Mouse (Mus musculus) 3134 (cell line): ENCODE results near the gene Ppp1r2.

ENCODE experiments used
- DNase-seq: peaks from one replicate; pipeline ENCODE4 v3.0.0-alpha.2; 2011; ENCODE audit warnings: low spot score; ENCODE audit not compliant: insufficient read length; ENCODE audit errors: extremely low read depth

Gene Ppp1r2

DNA sequence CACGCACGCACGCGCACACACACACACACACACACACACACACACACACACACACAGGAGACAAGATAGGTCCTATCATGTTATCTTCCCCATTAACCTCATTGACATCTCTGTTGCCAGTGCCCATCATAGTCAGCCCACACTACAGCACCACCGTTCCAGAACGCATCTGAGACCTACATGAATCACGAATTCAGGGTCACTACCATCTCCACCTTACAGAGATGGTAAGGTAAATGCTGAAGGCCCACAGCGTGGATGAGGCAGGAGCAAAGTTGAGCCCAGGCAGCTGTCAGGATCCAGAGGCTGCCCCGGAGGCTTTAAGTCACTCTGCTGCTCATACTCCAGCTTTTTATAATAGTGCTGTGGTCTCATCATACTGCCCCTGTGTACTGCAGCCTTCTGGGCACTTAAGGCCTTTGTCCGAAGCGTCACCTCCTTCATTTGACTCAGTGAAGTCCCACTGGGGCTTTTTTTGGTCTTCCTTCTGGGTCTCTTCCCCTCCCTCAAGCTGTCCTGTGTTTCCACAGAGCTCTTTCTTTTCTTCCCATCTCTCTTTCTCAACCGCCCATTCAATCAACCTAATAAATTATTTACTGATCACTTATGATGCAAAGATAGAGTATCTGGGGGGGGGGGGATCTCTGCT is 40.1 kb downstream of the Ppp1r2 start:
- DNase-seq: peak; percentile 38

DNA sequence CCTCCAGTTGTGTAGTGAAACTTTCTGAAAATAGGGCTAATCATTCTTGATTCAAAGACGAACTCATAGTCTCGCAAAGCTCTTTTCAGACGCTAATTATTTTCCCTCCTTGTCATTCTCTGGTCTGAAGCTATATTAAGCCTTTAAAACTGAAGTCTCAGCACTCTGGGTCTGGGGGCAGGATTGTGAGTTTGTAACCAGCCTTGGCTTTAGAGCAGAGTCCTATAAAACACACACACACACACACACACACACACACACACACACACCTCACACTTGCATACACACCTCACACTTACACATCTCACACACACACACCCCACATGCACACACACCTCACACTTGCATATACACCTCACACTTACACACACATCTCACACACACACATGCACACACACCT is 40.7 kb downstream of the Ppp1r2 start:
- DNase-seq: peak; percentile 29

DNA sequence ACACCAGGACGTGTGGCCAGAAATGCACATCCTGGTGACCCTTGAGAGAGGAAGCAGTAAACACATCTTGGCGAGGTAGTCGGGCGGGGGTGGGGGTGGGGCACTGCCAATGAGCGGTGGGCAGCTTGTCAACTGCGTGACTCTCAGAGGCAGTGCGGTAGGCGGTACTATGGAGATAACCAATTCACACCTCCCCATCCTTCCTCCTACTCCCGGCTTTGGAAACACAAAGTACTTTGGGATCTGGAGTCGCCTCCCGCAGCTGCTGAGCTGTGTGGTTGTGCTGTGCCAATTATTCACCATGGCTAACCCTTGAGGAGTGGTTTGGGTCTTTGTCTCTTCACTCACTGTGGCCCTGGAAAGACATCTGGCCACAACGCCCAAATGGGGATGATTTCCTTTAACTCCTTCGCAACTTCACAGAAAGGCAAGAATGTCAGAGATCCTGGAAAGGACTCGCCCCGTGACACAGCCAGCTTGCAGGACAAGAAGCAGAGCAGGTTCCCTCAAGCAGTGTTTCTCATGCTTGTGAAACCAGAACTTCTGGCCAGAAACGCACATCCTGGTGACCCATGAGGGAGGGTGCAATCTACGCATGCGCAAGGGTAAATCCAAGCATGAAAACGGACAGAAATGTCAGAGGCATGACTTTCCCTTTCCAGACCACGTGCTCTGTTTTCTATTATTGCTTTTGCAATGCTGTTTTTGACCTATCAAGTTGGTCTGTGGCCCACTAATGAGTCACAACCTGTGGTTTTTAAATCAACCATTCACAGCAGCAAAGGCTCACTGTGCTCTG is 41.3 kb downstream of the Ppp1r2 start:
- DNase-seq: peak; percentile 81

DNA sequence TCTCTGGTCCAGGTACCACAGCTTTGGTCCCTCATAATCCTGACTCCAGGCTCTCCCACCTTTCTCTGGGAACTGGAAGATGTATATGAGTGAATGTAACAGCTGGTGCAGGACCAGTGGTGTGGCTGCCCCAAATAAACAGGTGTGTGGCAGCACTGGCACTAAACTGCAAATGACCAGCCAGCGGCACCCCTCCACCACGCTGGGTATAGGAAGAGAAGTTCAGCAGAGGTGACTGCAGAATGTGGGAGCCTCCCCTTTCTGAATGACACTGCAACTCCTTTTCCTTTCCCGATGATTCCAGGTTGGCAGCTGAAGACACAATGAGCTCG is 41.9 kb downstream of the Ppp1r2 start:
- DNase-seq: no peak

DNA sequence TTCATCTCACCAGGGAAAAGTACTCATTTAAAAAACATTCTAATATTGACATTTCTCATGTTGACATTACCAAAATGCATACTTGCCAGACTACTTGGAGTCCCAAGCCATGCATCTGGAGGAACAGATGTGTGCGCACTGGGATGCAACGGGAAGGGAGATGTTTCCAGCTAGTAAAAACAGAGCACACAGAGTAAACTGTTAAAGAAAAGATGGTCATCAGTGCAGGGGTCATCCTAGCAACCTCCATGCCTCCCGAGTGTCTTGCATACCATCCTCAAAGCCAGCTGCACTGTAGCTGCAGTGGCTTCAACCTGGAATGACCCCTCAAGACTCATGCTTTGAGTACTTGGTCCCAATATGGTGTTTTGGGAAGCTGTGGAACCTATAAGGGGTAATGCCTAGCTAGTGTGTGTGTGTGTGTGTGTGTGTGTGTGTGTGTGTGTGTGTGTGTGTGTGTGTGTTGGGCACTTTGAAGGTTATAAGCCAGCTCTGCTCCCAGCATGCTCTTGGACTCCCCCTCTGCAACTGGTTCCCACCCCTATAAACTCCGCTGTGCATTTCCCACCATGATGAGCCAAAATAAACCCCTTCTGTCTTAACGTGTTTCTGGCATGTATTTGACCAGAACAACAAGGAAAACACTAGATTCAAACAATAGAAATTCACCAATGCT is 42.4 kb downstream of the Ppp1r2 start:
- no peak for DNase-seq

GRCm38 (mm10) chr16:31231591-31231990 is 43.5 kb downstream of the Ppp1r2 start:
- no peak for DNase-seq

DNA sequence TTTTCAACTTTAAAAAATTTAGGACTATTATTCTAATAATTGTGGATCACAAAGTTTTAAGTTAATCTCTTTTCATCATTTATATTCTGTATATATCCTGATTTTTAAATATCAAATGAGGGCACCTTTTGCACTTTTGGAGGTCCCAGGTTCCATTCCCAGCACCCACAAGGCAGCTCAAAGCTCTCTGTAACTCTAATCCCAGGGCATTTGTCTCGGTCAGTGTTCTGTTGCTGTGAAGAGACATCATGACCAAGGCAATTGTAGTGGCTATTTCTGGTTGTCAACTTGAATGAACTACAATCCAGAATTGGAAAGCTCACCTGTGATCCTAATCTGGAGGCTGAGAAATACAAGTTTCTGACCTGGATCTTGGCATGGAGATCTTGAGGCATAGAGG is 47.3 kb downstream of the Ppp1r2 start:
- no peak for DNase-seq

DNA sequence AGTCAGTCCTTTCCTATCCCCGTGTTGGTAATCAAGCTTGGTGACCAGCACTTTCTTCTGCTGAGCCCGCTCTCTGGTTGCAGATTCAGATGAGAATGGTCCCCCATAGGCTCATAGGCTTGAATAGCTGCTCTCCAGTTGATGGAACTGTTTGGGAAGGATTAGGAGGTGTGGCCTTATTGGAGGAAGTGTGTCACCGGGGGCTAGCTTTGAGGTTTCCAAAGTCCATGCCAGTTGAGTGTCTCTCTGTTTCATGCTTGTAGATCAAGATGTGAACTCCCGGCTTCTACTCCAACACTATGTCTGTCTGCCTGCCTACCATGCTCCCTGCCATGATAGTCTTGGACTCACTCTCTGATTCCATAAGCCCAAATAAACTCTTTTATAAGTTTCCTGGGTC is 59.8 kb downstream of the Ppp1r2 start:
- DNase-seq: no peak

- DNase-seq: no peak
These were observed 61.6 kb downstream of the Ppp1r2 start for GRCm38 (mm10) chr16:31213463-31213862.

DNA sequence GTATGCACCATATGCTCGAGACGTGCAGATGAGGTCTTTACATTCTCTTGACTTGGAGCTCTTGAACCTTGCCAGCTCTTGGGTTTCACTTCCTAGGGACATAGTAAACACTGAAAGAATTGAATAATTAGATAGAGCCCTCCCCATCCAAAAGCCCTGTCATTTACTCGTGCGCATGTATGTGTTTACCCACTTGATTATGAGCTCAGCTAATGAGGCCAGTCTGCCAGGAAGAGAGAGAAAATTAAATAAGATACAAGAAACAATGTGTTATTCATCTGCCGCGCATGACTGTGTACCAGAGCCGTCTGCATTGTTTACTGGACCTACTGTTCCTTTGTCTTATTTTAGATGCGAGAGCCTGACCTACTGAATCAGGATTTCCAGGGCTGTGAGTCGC is 63.6 kb downstream of the Ppp1r2 start:
- DNase-seq: no peak

DNA sequence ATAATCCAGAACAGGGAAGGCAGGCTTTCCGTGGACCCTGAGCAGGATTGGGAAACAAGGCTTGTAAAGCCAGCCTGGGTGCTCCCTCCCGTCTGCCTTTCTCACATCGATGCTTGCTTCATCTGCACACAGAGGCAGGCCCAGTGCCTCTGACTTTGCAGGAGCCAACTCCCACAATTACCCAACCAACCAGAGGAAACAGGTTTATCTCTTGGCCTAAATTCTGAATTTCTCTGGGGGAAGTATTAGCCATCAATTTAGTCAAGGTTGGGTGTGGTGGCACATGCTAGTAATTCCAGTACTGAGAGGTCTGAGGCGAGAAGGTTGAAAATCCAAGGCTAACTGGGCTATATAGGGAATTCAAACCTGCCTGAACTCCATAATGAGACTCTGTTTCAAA is 64.6 kb downstream of the Ppp1r2 start:
- DNase-seq: no peak

- DNase-seq: no peak
These were observed 65.2 kb downstream of the Ppp1r2 start for GRCm38 (mm10) chr16:31209911-31210310.

DNA sequence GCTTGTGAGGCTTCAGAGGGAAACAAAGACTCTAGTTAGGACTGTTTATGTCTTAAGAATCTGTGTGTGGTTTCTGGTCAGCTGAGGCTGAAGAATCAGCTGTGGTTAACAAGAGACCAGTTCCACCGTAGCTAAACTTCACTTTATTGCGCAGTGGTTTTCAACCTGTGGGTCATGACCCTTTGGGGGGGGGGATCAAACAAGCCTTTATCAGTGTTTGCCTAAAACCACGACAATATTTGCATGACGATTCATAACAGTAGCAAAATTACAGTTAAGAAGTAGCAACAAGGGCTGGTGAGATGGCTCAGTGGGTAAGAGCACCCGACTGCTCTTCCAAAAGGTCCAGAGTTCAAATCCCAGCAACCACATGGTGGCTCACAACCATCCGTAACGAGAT is 69.4 kb downstream of the Ppp1r2 start:
- no peak for DNase-seq

DNA sequence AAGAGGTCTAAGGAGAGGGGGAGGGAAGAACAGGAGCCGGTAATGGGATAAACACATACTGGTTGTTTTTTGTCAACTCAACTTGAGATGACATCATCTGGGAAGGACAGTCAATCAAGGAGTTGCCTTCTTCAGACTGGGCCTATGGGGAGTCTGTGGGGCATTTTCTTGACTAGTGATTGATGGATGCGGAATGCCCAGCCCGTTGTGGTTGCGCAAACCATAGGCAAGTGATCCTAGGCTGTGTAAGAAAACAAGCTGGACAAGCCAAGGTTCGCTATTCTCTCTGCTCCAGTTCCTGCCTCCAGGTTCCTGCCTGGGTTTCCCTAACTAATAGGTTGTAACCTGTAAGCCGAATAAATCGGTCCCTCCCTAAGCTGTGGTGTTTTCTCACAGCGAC is 69.9 kb downstream of the Ppp1r2 start:
- no peak for DNase-seq

- DNase-seq: no peak
These were observed 70.9 kb downstream of the Ppp1r2 start for GRCm38 (mm10) chr16:31204216-31204615.

DNA sequence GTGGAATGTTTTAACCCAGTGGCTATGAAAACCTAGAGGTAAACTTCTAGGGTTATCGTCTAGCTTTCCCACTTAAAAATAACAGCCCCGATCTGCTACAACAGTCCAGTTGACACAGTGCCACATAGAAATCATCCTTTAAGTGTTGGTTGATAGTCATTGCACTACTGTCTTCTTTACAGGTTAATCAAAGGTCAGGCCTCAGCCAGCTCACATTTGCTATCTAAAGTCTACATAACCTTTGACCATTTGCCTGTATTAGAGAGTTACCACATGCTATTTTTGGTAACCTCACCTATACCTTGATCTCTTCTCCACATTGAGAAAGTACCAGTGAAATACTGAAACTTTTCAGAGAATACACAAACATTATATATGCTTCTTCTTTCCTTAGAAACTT is 73.4 kb downstream of the Ppp1r2 start:
- DNase-seq: no peak
